Mouse (Mus musculus): ENCODE measurements around the gene Camk1d. TPM values are rescaled to one million over a fixed set of nuclear protein-coding genes. Genes with fewer than 3 reads are reported as not detected.

Gene Camk1d
- total and polyA plus RNA-seq, 2 experiments from 2014 or later = 8.0 to 20.9 TPM

DNA sequence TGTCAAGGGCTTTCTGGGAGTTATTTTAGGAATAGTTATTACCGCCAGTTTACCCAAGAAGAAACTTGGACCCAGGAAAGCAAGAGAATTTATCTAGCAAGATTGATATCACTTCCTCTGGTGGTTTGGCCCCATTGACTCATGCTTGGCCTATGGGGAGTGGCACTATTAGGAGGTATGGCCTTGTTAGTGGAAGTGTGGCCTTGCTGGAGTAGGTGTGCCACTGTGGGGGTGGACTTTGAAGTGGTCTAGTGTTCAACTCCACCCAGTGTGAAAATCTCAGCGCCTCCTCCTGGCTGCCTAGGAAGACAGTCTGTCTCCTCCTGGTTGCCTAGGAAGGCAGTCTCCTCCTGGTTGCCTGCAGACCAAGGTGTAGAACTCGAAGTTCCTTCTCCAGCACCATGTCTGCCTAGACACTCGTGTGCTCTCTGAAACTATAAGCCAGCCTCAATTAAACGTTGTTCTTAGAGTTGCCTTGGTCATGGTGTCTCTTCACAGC is 33.3 kb upstream of the Camk1d start:
- Histone ChIP-seq H3K9me3 (ENCODE audit: low read length) (no peaks in the 10 kb centered on the region), H3K36me3 (ENCODE audit: insufficient read depth, low read length) (no peaks in the 10 kb centered on the region), H3K27ac (ENCODE audit: low read depth, low read length) (no peak overlapping the region), H3K9ac (replicated peaks; ENCODE audit: low read length, poor library complexity, severe bottlenecking) (no peak overlapping the region), H3K4me2 (ENCODE audit: low read depth, low read length, poor library complexity, severe bottlenecking) (no peak overlapping the region), H3K4me1 (ENCODE audit: insufficient read depth, low read length) (no peaks in the 10 kb centered on the region), H3K27me3 (ENCODE audit: insufficient read depth, low read length) (no peaks in the 10 kb centered on the region), H3K4me3 (ENCODE audit: low read depth, low read length) (no peak overlapping the region)
- no peak for TF ChIP-seq CTCF (IDR thresholded peaks at IDR 0.05)
- DNase-seq (ENCODE audit: low spot score) = no peak
- ATAC-seq (ENCODE audit: low FRiP score) = no peak
- WGBS = 84% methylated on average over 5 of the region's 5 CpGs

DNA sequence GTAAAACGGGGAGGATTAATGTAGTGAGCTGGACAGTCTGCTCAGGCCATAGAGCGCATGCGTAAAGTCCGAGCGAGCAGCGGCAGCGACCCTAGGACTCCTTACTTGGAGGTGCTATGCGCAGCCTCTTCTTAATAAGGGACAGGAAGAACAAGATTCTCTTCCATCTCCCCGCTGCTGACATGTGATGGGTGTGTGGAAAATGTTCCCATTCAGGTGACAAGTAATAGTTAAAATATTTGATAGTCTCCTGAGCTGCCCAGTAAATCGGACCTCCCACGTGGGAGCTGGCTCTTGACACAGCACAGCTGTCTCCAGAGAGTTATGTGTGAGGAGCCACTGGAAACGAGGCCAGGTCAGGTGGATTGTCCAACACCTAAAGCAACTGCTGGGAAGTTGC is 32.2 kb upstream of the Camk1d start:
- Histone ChIP-seq H3K36me3 (ENCODE audit: insufficient read depth, low read length) (no peaks in the 10 kb centered on the region), H3K9me3 (ENCODE audit: low read length) (no peaks in the 10 kb centered on the region), H3K4me2 (ENCODE audit: low read depth, low read length, poor library complexity, severe bottlenecking) (no peak overlapping the region), H3K4me1 (ENCODE audit: insufficient read depth, low read length) (no peaks in the 10 kb centered on the region), H3K4me3 (ENCODE audit: low read depth, low read length) (no peak overlapping the region), H3K9ac (replicated peaks; ENCODE audit: low read length, poor library complexity, severe bottlenecking) (no peak overlapping the region), H3K27ac (ENCODE audit: low read depth, low read length) (no peak overlapping the region), H3K27me3 (ENCODE audit: insufficient read depth, low read length) (no peaks in the 10 kb centered on the region)
- TF ChIP-seq CTCF (IDR thresholded peaks at IDR 0.05) = no peak
- 81% methylated on average over 12 of the region's 12 CpGs for WGBS
- DNase-seq (ENCODE audit: low spot score) = no peak
- no peak for ATAC-seq (ENCODE audit: low FRiP score)

DNA sequence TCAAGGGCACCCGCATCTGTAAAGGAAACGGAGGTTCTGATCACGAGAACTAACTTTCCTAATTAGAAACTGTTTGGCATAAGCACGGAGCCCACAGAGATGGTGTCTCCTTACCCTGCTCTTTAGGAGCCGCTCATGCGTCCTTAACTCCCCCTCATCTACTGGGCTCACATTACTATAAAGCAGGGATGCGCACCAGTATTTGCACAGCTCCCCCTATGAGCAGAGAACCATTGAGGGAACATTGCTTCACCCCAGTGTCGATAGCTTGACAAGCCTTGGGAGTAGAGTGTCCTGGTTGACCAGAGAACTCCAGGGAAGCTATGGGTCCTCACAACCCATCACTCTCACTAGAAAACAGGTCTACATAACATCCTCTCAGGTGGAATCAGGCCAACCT is 29.6 kb upstream of the Camk1d start:
- no peaks in the 10 kb centered on the region for H3K27me3 ChIP-seq (ENCODE audit: insufficient read depth, low read length)
- 88% methylated on average over 8 of the region's 8 CpGs for WGBS
- H3K4me2 ChIP-seq (ENCODE audit: low read depth, low read length, poor library complexity, severe bottlenecking) = no peak overlapping the region

DNA sequence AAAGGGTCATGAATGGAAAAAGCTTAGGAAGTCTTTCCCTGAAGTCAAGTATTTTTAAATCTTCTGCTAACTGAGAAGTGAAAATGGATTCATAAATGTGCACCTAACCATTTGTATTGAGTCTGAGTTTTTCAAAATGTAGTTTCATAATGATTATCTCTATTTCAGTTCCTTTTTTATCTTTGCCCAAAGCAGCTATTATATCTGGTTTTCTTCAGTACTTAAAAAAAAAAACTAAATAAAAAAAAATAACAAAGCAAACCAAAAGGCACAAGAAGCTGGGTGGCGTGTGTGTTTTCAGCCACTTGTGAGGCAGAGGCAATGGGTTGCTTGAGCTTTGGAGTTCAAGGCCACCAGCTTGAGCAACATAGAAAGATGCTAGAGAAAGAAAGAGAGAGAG is 26.6 kb upstream of the Camk1d start:
- TF ChIP-seq CTCF (IDR thresholded peaks at IDR 0.05) = no peak
- Histone ChIP-seq H3K4me3 (ENCODE audit: low read depth, low read length) (no peak overlapping the region), H3K27me3 (ENCODE audit: insufficient read depth, low read length) (no peaks in the 10 kb centered on the region), H3K27ac (ENCODE audit: low read depth, low read length) (no peak overlapping the region), H3K9me3 (ENCODE audit: low read length) (no peaks in the 10 kb centered on the region), H3K36me3 (ENCODE audit: insufficient read depth, low read length) (no peaks in the 10 kb centered on the region), H3K4me2 (ENCODE audit: low read depth, low read length, poor library complexity, severe bottlenecking) (no peak overlapping the region), H3K4me1 (ENCODE audit: insufficient read depth, low read length) (no peaks in the 10 kb centered on the region), H3K9ac (replicated peaks; ENCODE audit: low read length, poor library complexity, severe bottlenecking) (no peak overlapping the region)
- no peak for DNase-seq (ENCODE audit: low spot score)
- ATAC-seq (ENCODE audit: low FRiP score) = no peak
- WGBS = 83% methylated on average over 1 of the region's 1 CpGs

More for the DNA sequence above, 29.6 kb upstream of the Camk1d start:
- Histone ChIP-seq H3K4me3 (ENCODE audit: low read depth, low read length) (no peak overlapping the region), H3K4me1 (ENCODE audit: insufficient read depth, low read length) (no peaks in the 10 kb centered on the region), H3K9me3 (ENCODE audit: low read length) (no peaks in the 10 kb centered on the region), H3K27ac (ENCODE audit: low read depth, low read length) (no peak overlapping the region), H3K9ac (replicated peaks; ENCODE audit: low read length, poor library complexity, severe bottlenecking) (no peak overlapping the region), H3K36me3 (ENCODE audit: insufficient read depth, low read length) (no peaks in the 10 kb centered on the region)
- ATAC-seq (ENCODE audit: low FRiP score) (no peak), DNase-seq (ENCODE audit: low spot score) (no peak)
- TF ChIP-seq CTCF (IDR thresholded peaks at IDR 0.05) = no peak

DNA sequence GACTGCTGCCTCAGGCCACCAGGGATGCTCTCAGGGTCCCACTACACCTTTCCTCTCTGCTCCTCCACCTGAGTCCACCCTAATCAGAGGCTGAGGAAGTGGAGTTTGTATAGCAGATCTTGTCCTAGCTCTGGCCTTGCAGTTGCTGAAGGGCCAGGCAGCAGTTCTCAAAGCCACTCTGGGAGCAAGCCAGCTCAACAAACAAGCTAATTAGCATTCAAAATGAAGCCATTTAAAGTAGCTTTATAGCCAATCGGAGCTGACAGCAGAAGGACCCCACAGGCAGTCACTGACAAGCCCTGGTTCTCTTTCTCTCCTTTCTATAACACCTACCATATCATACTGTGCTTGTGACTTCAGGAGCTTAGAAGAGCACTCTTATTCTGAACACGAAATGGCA is 21.6 kb upstream of the Camk1d start:
- peak; percentile 37 for DNase-seq (ENCODE audit: low spot score)
- H3K27me3 ChIP-seq (ENCODE audit: insufficient read depth, low read length) = no peaks in the 10 kb centered on the region
- H3K27ac ChIP-seq (ENCODE audit: low read depth, low read length) = no peak overlapping the region
- no peak overlapping the region for H3K4me2 ChIP-seq (ENCODE audit: low read depth, low read length, poor library complexity, severe bottlenecking)
- H3K9me3 ChIP-seq (ENCODE audit: low read length) = no peaks in the 10 kb centered on the region
- no peaks in the 10 kb centered on the region for H3K4me1 ChIP-seq (ENCODE audit: insufficient read depth, low read length)
- no peak for ATAC-seq (ENCODE audit: low FRiP score)
- no peak for TF ChIP-seq CTCF (IDR thresholded peaks at IDR 0.05)
- no peak overlapping the region for H3K9ac ChIP-seq (replicated peaks; ENCODE audit: low read length, poor library complexity, severe bottlenecking)
- no peaks in the 10 kb centered on the region for H3K36me3 ChIP-seq (ENCODE audit: insufficient read depth, low read length)
- H3K4me3 ChIP-seq (ENCODE audit: low read depth, low read length) = no peak overlapping the region
- 24% methylated on average over 2 of the region's 2 CpGs for WGBS

DNA sequence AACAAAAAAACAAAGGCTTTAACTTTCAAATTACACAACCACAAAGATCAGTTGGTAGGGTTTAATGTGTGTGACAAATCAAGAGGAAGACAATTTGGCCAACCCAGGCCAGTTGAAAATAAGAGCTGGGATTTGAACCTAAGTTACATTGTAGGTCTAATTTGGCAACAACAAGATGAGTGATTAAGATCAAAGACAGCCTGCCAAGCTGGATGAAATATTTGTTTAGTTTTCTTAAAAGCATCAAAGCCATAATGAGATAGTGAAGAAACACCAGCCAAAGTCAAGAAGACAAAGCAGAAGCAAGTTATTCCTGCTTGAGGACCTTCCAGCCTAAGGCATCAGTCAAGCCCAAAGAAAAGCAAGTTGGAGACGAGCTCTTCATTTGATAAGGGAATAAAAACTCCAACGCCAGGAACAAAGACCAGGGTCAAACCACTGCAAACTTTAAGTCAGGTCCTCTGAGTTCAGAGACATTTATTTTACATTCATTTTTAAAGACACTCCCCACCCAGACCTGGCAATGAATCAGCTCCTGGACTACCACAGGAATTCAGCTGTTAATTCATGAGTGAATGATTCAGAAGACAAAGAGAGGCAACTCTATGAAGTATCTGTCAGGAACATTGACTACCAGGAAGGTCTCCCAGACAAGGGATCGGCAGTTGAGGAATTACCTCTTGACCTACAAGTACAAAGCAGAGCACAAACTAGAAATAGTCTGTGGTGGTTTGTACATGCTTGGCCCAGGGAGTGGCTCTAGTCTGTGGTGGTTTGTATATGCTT is 19.2 kb upstream of the Camk1d start:
- no peak overlapping the region for H3K4me2 ChIP-seq (ENCODE audit: low read depth, low read length, poor library complexity, severe bottlenecking)
- no peak for TF ChIP-seq CTCF (IDR thresholded peaks at IDR 0.05)
- DNase-seq (ENCODE audit: low spot score) (no peak), ATAC-seq (ENCODE audit: low FRiP score) (no peak)
- no peak overlapping the region for H3K9ac ChIP-seq (replicated peaks; ENCODE audit: low read length, poor library complexity, severe bottlenecking)
- peaks cover 4% of the 10 kb centered on the region; the same call in 1 of the 2 replicates for H3K4me1 ChIP-seq (ENCODE audit: insufficient read depth, low read length)
- WGBS = 81% methylated on average over 3 of the region's 3 CpGs
- H3K4me3 ChIP-seq (ENCODE audit: low read depth, low read length) = no peak overlapping the region
- no peaks in the 10 kb centered on the region for H3K36me3 ChIP-seq (ENCODE audit: insufficient read depth, low read length)
- H3K27ac ChIP-seq (ENCODE audit: low read depth, low read length) = no peak overlapping the region
- no peaks in the 10 kb centered on the region for H3K27me3 ChIP-seq (ENCODE audit: insufficient read depth, low read length)
- no peaks in the 10 kb centered on the region for H3K9me3 ChIP-seq (ENCODE audit: low read length)
